Mouse (Mus musculus) left cerebral cortex, postnatal 36 days (tissue): ENCODE measurements around the gene Ppm1l. TPM values are rescaled to one million over a fixed set of nuclear protein-coding genes. Genes with fewer than 3 reads are reported as not detected.
"Not testable (repeated sequence)": the region's sequence is repeated elsewhere in the genome, so short reads cannot be mapped to it uniquely, and the experiment has no call there.

Source experiments
- DNase-seq, 2 experiments: peaks; one replicate each; pipeline ENCODE4 v3.0.0; 2021 to 2022; ENCODE audit warnings: low spot score in 2 of 2, mixed read lengths in 1 of 2
- intact Hi-C: fragments of 180-260 bp; cut with DNase I; formaldehyde crosslinking; loops from one replicate; pipeline ENCODE4 v1.15.1; 2025
- total RNA-seq, 2 experiments: library from RNA; stranded (reverse); gene quantifications; 2 replicates each; pipeline ENCODE4 v1.2.3; 2021

The Ppm1l gene
- total RNA-seq, 2 experiments from 2014 or later: 87.0 to 88.8 TPM

- intact Hi-C loops: no loop called here
- DNase-seq: no peak
Measured at GRCm38 (mm10) chr3:69361487-69362349, 45.1 kb downstream of the Ppm1l start.

- DNase-seq: no peak
- intact Hi-C loops: no loop called here
Measured at GRCm38 (mm10) chr3:69362350-69362790, 45.7 kb downstream of the Ppm1l start.

GRCm38 (mm10) chr3:69362906-69363305 is 46.2 kb downstream of the Ppm1l start:
- intact Hi-C loops: no loop called here
- DNase-seq: no peak

GRCm38 (mm10) chr3:69364151-69364550 is 47.5 kb downstream of the Ppm1l start:
- intact Hi-C loops: no loop called here
- no peak for DNase-seq

- DNase-seq: no peak
- intact Hi-C loops: loop anchor here (5.0 kb wide), 2 partner anchors 51 to 69 kb away; partner anchors contain the start of gene Ppm1l
Measured at GRCm38 (mm10) chr3:69367916-69368315, 51.3 kb downstream of the Ppm1l start.

GRCm38 (mm10) chr3:69372731-69373130 is 56.1 kb downstream of the Ppm1l start:
- no peak for DNase-seq
- intact Hi-C loops: no loop called here

- DNase-seq: peak; percentile 60 to 68
- intact Hi-C loops: no loop called here
Measured at GRCm38 (mm10) chr3:69373544-69374306, 57.1 kb downstream of the Ppm1l start.

- intact Hi-C loops: no loop called here
- no peak for DNase-seq
Measured at GRCm38 (mm10) chr3:69374538-69374937, 57.9 kb downstream of the Ppm1l start.

GRCm38 (mm10) chr3:69374983-69375382 is 58.3 kb downstream of the Ppm1l start:
- intact Hi-C loops: no loop called here
- no peak for DNase-seq

- intact Hi-C loops: no loop called here
- no peak for DNase-seq
Measured at GRCm38 (mm10) chr3:69381213-69381612, 64.6 kb downstream of the Ppm1l start.

GRCm38 (mm10) chr3:69391834-69392233 is 75.2 kb downstream of the Ppm1l start:
- intact Hi-C loops: not testable (repeated sequence)

GRCm38 (mm10) chr3:69392298-69392697 is 75.6 kb downstream of the Ppm1l start:
- intact Hi-C loops: no loop called here
- DNase-seq: no peak

More at GRCm38 (mm10) chr3:69391834-69392233, 75.2 kb downstream of the Ppm1l start:
- not testable (repeated sequence) for DNase-seq

- intact Hi-C loops: no loop called here
- DNase-seq: no peak
Measured at GRCm38 (mm10) chr3:69393079-69393478, 76.4 kb downstream of the Ppm1l start.

- intact Hi-C loops: no loop called here
- no peak for DNase-seq
Measured at GRCm38 (mm10) chr3:69393991-69394390, 77.3 kb downstream of the Ppm1l start.

- intact Hi-C loops: no loop called here
- DNase-seq: no peak
Measured at GRCm38 (mm10) chr3:69395084-69395483, 78.4 kb downstream of the Ppm1l start.

GRCm38 (mm10) chr3:69397733-69398132 is 81.1 kb downstream of the Ppm1l start:
- no peak for DNase-seq
- intact Hi-C loops: no loop called here

- DNase-seq: no peak
Measured at GRCm38 (mm10) chr3:69399336-69399735, 82.7 kb downstream of the Ppm1l start.

GRCm38 (mm10) chr3:69403196-69403595 is 86.5 kb downstream of the Ppm1l start:
- intact Hi-C loops: no loop called here
- no peak for DNase-seq

More at GRCm38 (mm10) chr3:69399336-69399735, 82.7 kb downstream of the Ppm1l start:
- intact Hi-C loops: no loop called here

GRCm38 (mm10) chr3:69406210-69406895 is 89.7 kb downstream of the Ppm1l start:
- DNase-seq: no peak
- intact Hi-C loops: no loop called here

- DNase-seq: no peak
- intact Hi-C loops: no loop called here
Measured at GRCm38 (mm10) chr3:69408064-69408463, 91.4 kb downstream of the Ppm1l start.
